ENCODE assay signal across 15 mouse cellular contexts in the genomic region with DNA sequence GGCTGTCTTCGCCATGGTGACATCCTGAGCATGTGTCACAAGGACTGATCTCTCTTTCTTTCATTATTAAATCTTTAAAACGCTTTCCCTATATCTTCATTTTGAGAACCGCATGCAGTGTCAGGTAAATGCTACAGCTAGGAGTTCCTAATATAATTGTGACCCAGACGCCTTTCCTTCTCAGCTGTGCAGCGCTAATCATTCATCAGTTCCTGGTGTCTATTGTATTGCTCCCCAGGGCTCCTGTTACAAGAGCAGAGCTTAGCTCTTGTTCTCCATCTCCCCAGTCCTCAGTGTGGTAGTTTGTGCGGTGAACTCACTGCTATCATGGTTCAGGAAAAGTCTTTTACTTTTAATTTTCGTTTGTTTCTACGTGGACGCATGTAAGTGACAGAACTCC.
"Had no signal": no experiment of that assay in that cellular context is flagged by ENCODE, and none has a peak within 500 bp of the region (broad histone marks: within the 10 kb centered on the region; RNA-seq: fewer than 3 reads in every experiment).

No protein-coding gene starts in this region.

- H3K9ac ChIP-seq: lung, embryonic 15.5 days; midbrain, embryonic 12.5 days; neural tube, embryonic 12.5 days; stomach, embryonic 15.5 days had no signal

- H3K4me3 ChIP-seq: lung, embryonic 15.5 days; megakaryocyte, embryonic 14.5 days; midbrain, embryonic 12.5 days; neural tube, embryonic 12.5 days; stomach, embryonic 15.5 days had no signal

- ATAC-seq: lung, postnatal 0 days had no signal

- H3K4me1 ChIP-seq: lung, embryonic 15.5 days; megakaryocyte, embryonic 14.5 days; midbrain, embryonic 12.5 days; neural tube, embryonic 12.5 days; stomach, embryonic 15.5 days had no signal

- H3K4me2 ChIP-seq: lung, embryonic 15.5 days; midbrain, embryonic 12.5 days; neural tube, embryonic 12.5 days; stomach, embryonic 15.5 days had no signal

- H3K36me3 ChIP-seq: lung, embryonic 15.5 days; midbrain, embryonic 12.5 days; neural tube, embryonic 12.5 days; stomach, embryonic 15.5 days had no signal

- DNase-seq: lung, adult 2 months; lung, postnatal 14 days; lung, postnatal 36 days; right cerebral cortex, postnatal 14 days; thymus, adult 2 months; thymus, postnatal 25 days; thymus, postnatal 4 days had no signal

- H3K27me3 ChIP-seq: lung, embryonic 15.5 days; megakaryocyte, embryonic 14.5 days; midbrain, embryonic 12.5 days; neural tube, embryonic 12.5 days; stomach, embryonic 15.5 days had no signal

- H3K27ac ChIP-seq: lung, embryonic 15.5 days; macrophage; midbrain, embryonic 12.5 days; neural tube, embryonic 12.5 days; stomach, embryonic 15.5 days; stomach, postnatal 0 days had no signal

- H3K9me3 ChIP-seq: lung, embryonic 15.5 days; megakaryocyte, embryonic 14.5 days; midbrain, embryonic 12.5 days; neural tube, embryonic 12.5 days; stomach, embryonic 15.5 days had no signal
